Comparison of ENCODE assay signal across 8 mouse cellular contexts in the genomic region with DNA sequence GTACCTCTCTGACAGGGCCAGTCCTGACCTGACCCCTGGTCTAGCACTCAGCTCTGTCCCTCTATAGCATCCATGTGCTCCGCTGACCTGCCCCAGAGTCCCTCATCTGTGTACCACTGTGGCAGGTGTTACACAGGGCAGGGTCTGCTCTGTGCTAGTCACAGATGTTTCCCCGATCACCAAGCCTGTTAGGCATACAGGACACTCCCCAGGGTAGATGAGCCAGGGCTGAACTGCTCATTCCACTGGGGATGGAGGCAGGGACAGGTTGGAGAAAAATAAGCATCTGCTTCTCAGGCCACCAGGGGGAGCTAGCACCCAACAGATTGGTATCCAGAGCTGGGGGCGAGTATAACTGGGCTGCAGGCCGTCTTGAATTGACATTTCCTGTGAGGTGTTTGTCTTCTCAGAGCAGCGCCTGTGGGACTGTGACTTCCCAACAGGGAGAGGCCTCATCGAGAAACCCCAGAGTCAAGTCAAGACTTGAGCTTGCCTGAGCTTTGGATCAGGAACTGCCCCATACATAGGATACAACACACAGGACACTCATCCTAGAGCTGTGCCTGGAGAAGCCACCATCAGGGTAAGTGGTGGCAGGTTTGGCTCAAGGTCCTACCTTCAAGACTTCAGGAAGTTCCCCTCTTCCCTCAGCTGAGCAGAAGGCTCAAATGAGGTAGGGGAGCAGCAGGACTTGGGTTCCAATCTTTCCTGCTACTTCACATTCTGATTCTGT. TPM values are rescaled to one million over a fixed set of nuclear protein-coding genes. Genes with fewer than 3 reads are reported as not detected.
DNase-seq lines count a peak whose midpoint lies in the region; ATAC-seq lines count a peak whose summit lies in the region.

No protein-coding gene starts in this region.

- peak; percentile 65 for ATAC-seq in monocyte, adult 5-6 weeks (replicated peaks; ENCODE audit: insufficient number of reproducible peaks, low FRiP score, low TSS enrichment, poor library complexity, severe bottlenecking)

- peak; percentile 91 for DNase-seq in 3T3-L1 (ENCODE audit: low read depth, low spot score)
- DNase-seq in adrenal gland, postnatal 14 days = peak; percentile 89
- peak; percentile 84 for DNase-seq in embryo, embryonic 9.5 days (ENCODE audit: extremely low spot score)
- DNase-seq in heart, adult 18-20 months = peak; percentile 78 to 92
- peak; percentile 76 for DNase-seq in kidney, adult 9 months
- DNase-seq in liver = peak; percentile 77
- peak; percentile 63 to 86 for DNase-seq in spleen, postnatal 4 days (ENCODE audit: low spot score in 2 of 2)

RNA-seq across cellular contexts. Expression of gene Myrf, which starts 17.9 kb away (rescaled TPM):
- 2.6 and 4.7 TPM in 2 replicates for total RNA-seq in adrenal gland, postnatal 14 days (2021)
- 1 to 10 TPM; 4.2 to 6.2 TPM for total RNA-seq in heart, adult 18-20 months (2021)
- 0.10 to 2.3 TPM in 2 of 3 replicates, not detected in the other for total RNA-seq in monocyte, adult 5-6 weeks (2017)

RNA-seq across cellular contexts. Expression of gene Dagla, which starts 46.2 kb away (rescaled TPM):
- 5.5 and 7.4 TPM in 2 replicates for total RNA-seq in adrenal gland, postnatal 14 days (2021)
- 1 to 10 TPM; 3.3 TPM for total RNA-seq in heart, adult 18-20 months (2021)
- total RNA-seq in monocyte, adult 5-6 weeks (2017) = 0.39 to 0.43 TPM in 2 of 3 replicates, not detected in the other

RNA-seq across cellular contexts. Expression of gene Fen1, which starts 54.5 kb away (rescaled TPM):
- total RNA-seq in adrenal gland, postnatal 14 days (2021) = 20.6 and 21.7 TPM in 2 replicates
- 1 to 10 TPM; 4.7 to 5.2 TPM for total RNA-seq in heart, adult 18-20 months (2021)
- total RNA-seq in monocyte, adult 5-6 weeks (2017) = 31.8 to 42.7 TPM (median 41.9 TPM) in 3 replicates

RNA-seq across cellular contexts. Expression of gene Tmem258, which starts 54.6 kb away (rescaled TPM):
- total RNA-seq in adrenal gland, postnatal 14 days (2021) = 161 and 170 TPM in 2 replicates
- total RNA-seq in heart, adult 18-20 months (2021) = 100 to 1,000 TPM; 138 to 161 TPM
- 129 to 133 TPM (median 132 TPM) in 3 replicates for total RNA-seq in monocyte, adult 5-6 weeks (2017)

Comparison
In these comparisons a context has a peak if more than half of its experiments do, and no peak if none do; other contexts are left out.
1. Peak in every context shown above with its lines: DNase-seq and ATAC-seq.